Mouse (Mus musculus): ENCODE data around the gene C8a.

The C8a gene

DNA sequence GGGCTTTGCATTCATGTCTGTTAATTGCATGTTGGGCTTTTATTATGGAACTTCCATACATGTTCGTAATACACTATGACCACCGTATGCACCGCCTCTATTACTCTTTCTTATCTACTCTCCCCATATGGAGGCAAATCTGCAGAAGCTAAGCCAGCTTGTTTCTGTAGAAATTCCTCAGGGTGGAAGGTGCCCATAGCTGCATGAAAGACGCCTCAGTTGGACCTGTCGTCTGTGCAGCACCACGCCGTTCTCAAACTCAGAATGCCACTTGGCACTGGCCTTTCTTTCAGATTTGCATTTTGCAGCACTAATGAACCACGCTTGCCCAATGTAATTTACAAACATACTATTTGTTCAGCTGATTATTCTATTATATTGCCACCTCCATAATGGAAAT lies 106.6 kb downstream of the C8a start:
- DNase-seq (ENCODE audit: low read depth, low spot score): no peak

DNA sequence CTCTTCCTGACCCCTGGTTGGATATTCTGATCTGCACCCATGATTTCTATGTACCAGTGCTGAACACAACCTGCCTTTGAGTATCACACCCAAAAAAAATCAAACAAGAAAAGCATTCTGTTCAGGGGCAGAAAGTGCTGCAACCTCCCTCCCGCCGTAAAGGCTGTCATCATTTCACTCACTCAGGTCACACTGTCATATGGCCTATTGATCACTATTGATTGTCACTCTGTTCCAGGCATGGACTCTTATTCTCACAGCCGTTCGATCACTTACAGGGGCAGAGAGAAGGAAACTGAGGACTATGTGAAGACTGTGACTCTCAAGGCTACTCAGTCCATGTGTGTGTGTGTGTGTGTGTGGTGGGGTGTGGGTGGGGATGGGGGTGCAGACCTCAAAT lies 108.0 kb downstream of the C8a start:
- no peak for DNase-seq (ENCODE audit: low read depth, low spot score)

DNA sequence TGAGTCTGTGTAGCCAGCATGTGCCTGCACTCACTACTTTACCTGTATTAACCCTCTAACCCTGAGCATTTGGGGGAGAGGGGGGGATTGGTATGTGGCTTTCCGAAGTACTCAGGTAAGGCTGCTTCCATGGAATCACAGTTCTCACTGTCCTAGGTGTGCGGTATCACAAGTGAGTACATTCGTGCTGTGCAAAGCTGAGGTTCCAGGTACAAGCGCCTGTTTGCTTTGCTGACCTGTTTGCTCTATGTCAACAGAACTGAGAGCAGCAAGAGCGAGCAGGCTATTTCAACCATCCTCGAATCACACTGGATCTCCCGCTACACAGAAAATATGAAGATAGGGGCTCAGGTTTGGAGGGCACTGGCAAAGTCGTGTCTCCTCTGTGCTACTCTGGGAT lies 110.1 kb downstream of the C8a start, which contains the start of gene C8b:
C8b (plus strand) TSS at position 253 of the 400 bp plus-strand sequence.
- DNase-seq (ENCODE audit: low read depth, low spot score): no peak
